20 mouse cellular contexts compared by ENCODE assay signal in the genomic region with DNA sequence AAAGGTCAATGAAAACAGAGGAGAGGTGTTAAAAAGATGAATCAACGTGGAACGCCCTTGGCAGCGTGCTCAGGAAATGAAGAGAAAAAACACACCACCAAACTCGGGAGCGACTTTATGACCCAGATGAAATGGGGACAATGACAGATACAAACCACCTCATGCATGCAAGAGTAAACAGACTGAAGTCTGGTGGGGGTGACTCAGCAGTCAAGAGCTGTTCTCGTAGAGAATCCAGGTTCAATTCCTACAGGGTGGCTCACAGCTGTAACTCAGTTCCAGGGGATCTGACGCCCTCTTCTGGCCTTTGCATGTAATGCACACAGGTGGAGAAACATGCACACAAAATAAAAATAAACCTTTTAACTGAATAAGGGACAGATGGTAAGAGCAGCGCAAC.
DNase-seq lines count a peak whose midpoint lies in the region; ATAC-seq and TF ChIP-seq lines count a peak whose summit lies in the region.
"Had no signal": no experiment of that assay in that cellular context is flagged by ENCODE, and none has a peak within 500 bp of the region (broad histone marks: within the 10 kb centered on the region; RNA-seq: fewer than 3 reads in every experiment).

No protein-coding gene starts in this region.

- 0 out of 2 replicates have a peak, but pooled peaks cover 1% of the 10 kb centered on the region for H3K9me3 ChIP-seq in forebrain, postnatal 0 days (ENCODE audit: low read length)
- no peaks in the 10 kb centered on the region for H3K9me3 ChIP-seq in forebrain, embryonic 13.5 days (replicated peaks)
- 0 out of 2 replicates have a peak, but pooled peaks cover 11% of the 10 kb centered on the region for H3K9me3 ChIP-seq in liver, embryonic 12.5 days (replicated peaks)
- H3K9me3 ChIP-seq: embryonic facial prominence, embryonic 10.5 days had no signal

- ATAC-seq in forebrain, postnatal 0 days: no peak
- ATAC-seq in forebrain, embryonic 13.5 days: no peak
- ATAC-seq in liver, embryonic 12.5 days: no peak
- ATAC-seq: intestine, embryonic 16.5 days had no signal

- H3K36me3 ChIP-seq in forebrain, postnatal 0 days (ENCODE audit: insufficient read depth): no peaks in the 10 kb centered on the region
- H3K36me3 ChIP-seq in forebrain, embryonic 13.5 days (ENCODE audit: poor library complexity, severe bottlenecking): no peaks in the 10 kb centered on the region
- H3K36me3 ChIP-seq in liver, adult 2 months (ENCODE audit: control insufficient read depth, insufficient read depth, low read length): no peaks in the 10 kb centered on the region
- H3K36me3 ChIP-seq in liver, embryonic 12.5 days: no peaks in the 10 kb centered on the region
- H3K36me3 ChIP-seq: embryonic facial prominence, embryonic 10.5 days; hindbrain, embryonic 13.5 days had no signal

- H3K9ac ChIP-seq in forebrain, postnatal 0 days: no peak overlapping the region
- no peak overlapping the region for H3K9ac ChIP-seq in forebrain, embryonic 13.5 days
- H3K9ac ChIP-seq in liver, adult 2 months (ENCODE audit: low read depth, low read length): no peak overlapping the region
- H3K9ac ChIP-seq in liver, embryonic 12.5 days: no peak overlapping the region
- H3K9ac ChIP-seq: hindbrain, embryonic 13.5 days had no signal

- no peak for DNase-seq in forebrain, postnatal 0 days
- peak; percentile 94 for DNase-seq in liver, adult 2 months (ENCODE audit: extremely low read depth, low read depth, low spot score)
- peak; percentile 30 for DNase-seq in NIH3T3 (ENCODE audit: low read depth)
- DNase-seq in adrenal gland, postnatal 36 days: peak; percentile 53 to 54
- DNase-seq in testis, postnatal 14 days (ENCODE audit: low spot score): no peak
- DNase-seq in left cerebral cortex, adult 18-20 months (ENCODE audit: low spot score in 2 of 2): no peak
- DNase-seq: cerebellum, adult 11-12 months; cerebellum, postnatal 25 days; gastrocnemius, postnatal 14 days; kidney, postnatal 4 days; left cerebral cortex, postnatal 4 days; midbrain, embryonic 14.5 days; thymus, adult 2 months had no signal

- H3K79me2 ChIP-seq in liver, adult 2 months (ENCODE audit: control insufficient read depth, insufficient read depth, low read length): no peaks in the 10 kb centered on the region

- no peak for TF ChIP-seq POLR2A in liver, adult 2 months (IDR thresholded peaks at IDR 0.05; ENCODE audit: extremely low read depth, insufficient read depth, low read length)

- H3K4me1 ChIP-seq in forebrain, postnatal 0 days (ENCODE audit: insufficient read depth): no peaks in the 10 kb centered on the region
- H3K4me1 ChIP-seq in forebrain, embryonic 13.5 days: no peaks in the 10 kb centered on the region
- H3K4me1 ChIP-seq in liver, adult 2 months (ENCODE audit: control insufficient read depth, insufficient read depth, low read length): peaks cover 6% of the 10 kb centered on the region
- H3K4me1 ChIP-seq in liver, embryonic 12.5 days: no peaks in the 10 kb centered on the region
- H3K4me1 ChIP-seq: embryonic facial prominence, embryonic 10.5 days; hindbrain, embryonic 13.5 days had no signal

- H3K4me2 ChIP-seq in forebrain, postnatal 0 days (ENCODE audit: low read depth): no peak overlapping the region
- H3K4me2 ChIP-seq in forebrain, embryonic 13.5 days: no peak overlapping the region
- H3K4me2 ChIP-seq in liver, embryonic 12.5 days: no peak overlapping the region
- H3K4me2 ChIP-seq: hindbrain, embryonic 13.5 days; liver, embryonic 11.5 days had no signal

- no peak overlapping the region for H3K4me3 ChIP-seq in forebrain, postnatal 0 days (ENCODE audit: low read depth, low read length)
- H3K4me3 ChIP-seq in forebrain, embryonic 13.5 days: no peak overlapping the region
- no peak overlapping the region for H3K4me3 ChIP-seq in liver, adult 2 months (ENCODE audit: insufficient read depth, low read depth, low read length)
- H3K4me3 ChIP-seq in liver, embryonic 12.5 days: no peak overlapping the region
- H3K4me3 ChIP-seq: embryonic facial prominence, embryonic 10.5 days; erythroblast, embryonic 14.5 days; hindbrain, embryonic 13.5 days had no signal

- WGBS in forebrain, postnatal 0 days: 78% methylated on average over 8 of the region's 8 CpGs
- WGBS in forebrain, embryonic 13.5 days: 84% methylated on average over 8 of the region's 8 CpGs
- WGBS in liver, adult 2 months: 45% methylated on average over 8 of the region's 8 CpGs
- 57% methylated on average over 8 of the region's 8 CpGs for WGBS in liver, embryonic 12.5 days (ENCODE audit: insufficient replicate concordance)

- H3K27me3 ChIP-seq in forebrain, postnatal 0 days (ENCODE audit: insufficient read depth, low read length): no peaks in the 10 kb centered on the region
- H3K27me3 ChIP-seq in forebrain, embryonic 13.5 days: no peaks in the 10 kb centered on the region
- no peaks in the 10 kb centered on the region for H3K27me3 ChIP-seq in liver, adult 2 months (ENCODE audit: control insufficient read depth, insufficient read depth, low read length)
- no peaks in the 10 kb centered on the region for H3K27me3 ChIP-seq in liver, embryonic 12.5 days (replicated peaks)
- H3K27me3 ChIP-seq: hindbrain, embryonic 13.5 days had no signal

- TF ChIP-seq CTCF in forebrain, postnatal 0 days (IDR thresholded peaks at IDR 0.05; ENCODE audit: low read depth): 0 out of 2 replicates have a peak, but pooled peaks have one; percentile 10
- TF ChIP-seq CTCF in liver, adult 2 months (IDR thresholded peaks at IDR 0.05; ENCODE audit: low read depth, low read length): peak; percentile 37; the same call in 1 of the 2 replicates

- H3K27ac ChIP-seq in forebrain, postnatal 0 days (ENCODE audit: low read depth, low read length): no peak overlapping the region
- no peak overlapping the region for H3K27ac ChIP-seq in forebrain, embryonic 13.5 days
- no peak overlapping the region for H3K27ac ChIP-seq in liver, adult 2 months (replicated peaks; ENCODE audit: insufficient read depth, low read depth, low read length)
- H3K27ac ChIP-seq in liver, embryonic 12.5 days: no peak overlapping the region
- H3K27ac ChIP-seq: embryonic facial prominence, embryonic 10.5 days; hindbrain, embryonic 13.5 days had no signal

Comparison
In these comparisons a context has a peak if more than half of its experiments do, and no peak if none do; other contexts are left out.
1. DNase-seq: peak in liver, adult 2 months (single experiment), NIH3T3 (single experiment) and adrenal gland, postnatal 36 days (2 of 2); none in forebrain, postnatal 0 days (single experiment), testis, postnatal 14 days (single experiment) and left cerebral cortex, adult 18-20 months (0 of 2).